Mouse (Mus musculus): ENCODE results near the gene Rnf181.

DNA sequence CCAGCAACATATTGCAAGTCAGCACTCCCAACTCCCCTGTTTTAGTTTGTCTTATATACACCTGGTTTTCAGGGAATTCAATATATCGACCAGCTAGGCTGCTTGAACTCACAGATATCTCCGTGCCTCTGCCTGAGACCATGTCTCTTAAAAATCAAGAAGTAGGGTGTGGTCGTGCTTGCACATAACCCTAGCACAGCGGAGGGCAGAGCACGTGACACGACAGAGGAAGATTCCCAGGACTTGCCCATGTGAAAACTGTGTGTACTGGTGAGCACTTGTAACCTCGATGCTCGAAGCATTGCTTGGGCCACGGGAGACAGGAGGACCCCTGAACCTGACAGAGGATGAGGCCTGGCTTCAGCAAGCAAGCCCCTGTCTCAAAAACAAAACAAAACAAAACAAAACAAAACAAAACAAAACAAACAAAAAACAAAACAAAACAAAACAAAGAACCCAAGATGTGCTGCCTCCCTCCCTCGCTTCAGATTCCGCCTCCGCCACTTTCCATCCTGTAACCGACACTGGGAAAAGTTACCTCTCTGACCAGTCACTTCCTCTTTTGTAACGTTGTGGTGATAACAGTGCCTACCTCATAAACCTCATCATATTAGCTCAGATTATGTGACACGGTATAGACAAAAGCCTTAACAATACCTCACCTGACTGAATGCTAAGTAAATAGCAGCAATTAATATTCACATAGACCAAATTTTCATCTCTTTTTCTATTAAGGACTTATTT, 8.2 kb upstream of the Rnf181 start:
- TF ChIP-seq CTCF (IDR thresholded peaks at IDR 0.05; ENCODE audit: extremely low read depth, insufficient read depth, insufficient read length, insufficient replicate concordance): no peak
- TF ChIP-seq POLR2A (IDR thresholded peaks at IDR 0.05; ENCODE audit: low read depth, low read length): no peak

Measured in spleen, adult 2 months (tissue).